Mouse (Mus musculus) kidney, adult 2 months (tissue): ENCODE data around the gene Plcz1. TPM values are rescaled to one million over a fixed set of nuclear protein-coding genes. Genes with fewer than 3 reads are reported as not detected.

Source experiments
- DNase-seq: peaks from one replicate; pipeline ENCODE4 v3.0.0; 2021
- H3K27ac ChIP-seq: fragments of 200-500 bp; 2 replicates; pipeline ENCODE4 v1.5.1; 2012; ENCODE audit warnings: low read depth, low read length, control low read depth, inconsistent platforms; ENCODE audit not compliant: insufficient read depth
- H3K27me3 ChIP-seq: fragments of 200-500 bp; replicated peaks from 2 replicates; pipeline ENCODE4 v1.6.1; 2012; ENCODE audit warnings: mild to moderate bottlenecking, moderate library complexity, low read length, inconsistent platforms; ENCODE audit not compliant: control insufficient read depth, insufficient read depth
- H3K36me3 ChIP-seq: fragments of 200-500 bp; 2 replicates; pipeline ENCODE4 v1.6.1; 2012; ENCODE audit warnings: mild to moderate bottlenecking, moderate library complexity, low read length, inconsistent platforms; ENCODE audit not compliant: control insufficient read depth, insufficient read depth
- H3K4me1 ChIP-seq: fragments of 200-500 bp; 2 replicates; pipeline ENCODE4 v1.6.1; 2011; ENCODE audit warnings: low read length; ENCODE audit not compliant: control insufficient read depth, insufficient read depth
- H3K4me3 ChIP-seq: fragments of 200-500 bp; 2 replicates; pipeline ENCODE4 v1.5.1; 2011; ENCODE audit warnings: mild to moderate bottlenecking, low read depth, low read length, control low read depth; ENCODE audit not compliant: insufficient read depth
- CTCF ChIP-seq: fragments of 200-500 bp; conservative IDR thresholded peaks from 2 replicates; pipeline ENCODE4 v1.5.1; 2011; ENCODE audit warnings: low read depth, mild to moderate bottlenecking, control low read depth, low read length, moderate library complexity, mixed read lengths; ENCODE audit not compliant: insufficient read depth, insufficient read length
- POLR2A ChIP-seq: fragments of 200-500 bp; IDR thresholded peaks from one replicate; pipeline ENCODE4 v1.6.1; 2011; ENCODE audit warnings: low read depth, low read length, control low read depth
- WGBS: fragments of 180-500 bp; shearing (Covaris S2); methylation state at CpG from one replicate; pipeline ENCODE4 v1.1.7; 2018; 5-methylcytosine and 5-hydroxymethylcytosine counted together
- polyA plus RNA-seq: library from polyadenylated mRNA; depleted of rRNA; stranded (reverse); fragments of >200 nt; gene quantifications from 2 replicates; pipeline ENCODE4 v1.2.3, GENCODE M21; 2012

The Plcz1 gene
- polyA plus RNA-seq, 1 experiment, result not detected

GRCm38 (mm10) chr6:140024404-140024803, 16.9 kb downstream of the Plcz1 start:
- Histone ChIP-seq H3K27ac (no peak overlapping the region), H3K4me1 (no peaks in the 10 kb centered on the region), H3K36me3 (no peaks in the 10 kb centered on the region), H3K4me3 (no peak overlapping the region), H3K27me3 (no peaks in the 10 kb centered on the region)
- TF ChIP-seq POLR2A (no peak), CTCF (no peak)
- WGBS, result 85% methylated on average over 7 of the region's 7 CpGs
- no peak for DNase-seq

- Histone ChIP-seq H3K36me3 (no peaks in the 10 kb centered on the region), H3K27me3 (no peaks in the 10 kb centered on the region), H3K4me1 (no peaks in the 10 kb centered on the region), H3K4me3 (no peak overlapping the region), H3K27ac (no peak overlapping the region)
- no peak for DNase-seq
- TF ChIP-seq CTCF (0 out of 2 replicates have a peak, but pooled peaks have one; percentile 14), POLR2A (no peak)
- WGBS, result 82% methylated on average over 3 of the region's 3 CpGs
Observed at GRCm38 (mm10) chr6:140005181-140005580, 36.1 kb downstream of the Plcz1 start.

GRCm38 (mm10) chr6:139989597-139989996, 51.7 kb downstream of the Plcz1 start:
- no peak for DNase-seq
- WGBS, result 86% methylated on average over 10 of the region's 10 CpGs
- H3K4me3 ChIP-seq, result no peak overlapping the region
- no peaks in the 10 kb centered on the region for H3K36me3 ChIP-seq
- TF ChIP-seq CTCF, result no peak
- TF ChIP-seq POLR2A, result no peak
- no peaks in the 10 kb centered on the region for H3K27me3 ChIP-seq
- no peak overlapping the region for H3K27ac ChIP-seq
- H3K4me1 ChIP-seq, result no peaks in the 10 kb centered on the region

GRCm38 (mm10) chr6:139989075-139989474, 52.2 kb downstream of the Plcz1 start:
- Histone ChIP-seq H3K36me3 (no peaks in the 10 kb centered on the region), H3K4me1 (no peaks in the 10 kb centered on the region), H3K4me3 (no peak overlapping the region), H3K27ac (no peak overlapping the region), H3K27me3 (no peaks in the 10 kb centered on the region)
- DNase-seq, result no peak
- TF ChIP-seq CTCF (no peak), POLR2A (no peak)
- WGBS, result 93% methylated on average over 6 of the region's 6 CpGs

- no peak for TF ChIP-seq POLR2A
- TF ChIP-seq CTCF, result no peak
- Histone ChIP-seq H3K4me3 (no peak overlapping the region), H3K27ac (no peak overlapping the region), H3K4me1 (no peaks in the 10 kb centered on the region), H3K36me3 (no peaks in the 10 kb centered on the region), H3K27me3 (no peaks in the 10 kb centered on the region)
- 69% methylated on average over 2 of the region's 2 CpGs for WGBS
- DNase-seq, result no peak
Observed at GRCm38 (mm10) chr6:139986564-139986963, 54.7 kb downstream of the Plcz1 start.

GRCm38 (mm10) chr6:139984069-139984468, 57.2 kb downstream of the Plcz1 start:
- Histone ChIP-seq H3K4me1 (no peaks in the 10 kb centered on the region), H3K4me3 (no peak overlapping the region), H3K27ac (no peak overlapping the region), H3K36me3 (no peaks in the 10 kb centered on the region), H3K27me3 (no peaks in the 10 kb centered on the region)
- TF ChIP-seq POLR2A (no peak), CTCF (no peak)
- 88% methylated on average over 3 of the region's 3 CpGs for WGBS
- DNase-seq, result no peak

GRCm38 (mm10) chr6:139981061-139981460, 60.2 kb downstream of the Plcz1 start:
- TF ChIP-seq POLR2A (no peak), CTCF (no peak)
- H3K36me3 ChIP-seq, result no peaks in the 10 kb centered on the region
- no peak overlapping the region for H3K4me3 ChIP-seq
- no peaks in the 10 kb centered on the region for H3K27me3 ChIP-seq
- no peaks in the 10 kb centered on the region for H3K4me1 ChIP-seq
- no peak overlapping the region for H3K27ac ChIP-seq
- DNase-seq, result peak; percentile 54

- WGBS, result 62% methylated on average over 3 of the region's 3 CpGs
Observed at GRCm38 (mm10) chr6:139978114-139978513, 63.1 kb downstream of the Plcz1 start.

More at GRCm38 (mm10) chr6:139978114-139978513, 63.1 kb downstream of the Plcz1 start:
- Histone ChIP-seq H3K4me3 (no peak overlapping the region), H3K4me1 (no peaks in the 10 kb centered on the region), H3K36me3 (no peaks in the 10 kb centered on the region), H3K27me3 (no peaks in the 10 kb centered on the region), H3K27ac (no peak overlapping the region)
- TF ChIP-seq CTCF (no peak), POLR2A (no peak)
- DNase-seq, result no peak
